Mouse (Mus musculus) frontal cortex, postnatal 14 days (tissue): ENCODE data around the gene H2afx.
"Not testable (repeated sequence)": the region's sequence is repeated elsewhere in the genome, so short reads cannot be mapped to it uniquely, and the experiment has no call there.

Source experiments
- DNase-seq, 2 experiments: peaks; one replicate each; pipeline ENCODE4 v3.0.0; 2022; ENCODE audit warnings: low spot score in 2 of 2

H2afx gene

DNA sequence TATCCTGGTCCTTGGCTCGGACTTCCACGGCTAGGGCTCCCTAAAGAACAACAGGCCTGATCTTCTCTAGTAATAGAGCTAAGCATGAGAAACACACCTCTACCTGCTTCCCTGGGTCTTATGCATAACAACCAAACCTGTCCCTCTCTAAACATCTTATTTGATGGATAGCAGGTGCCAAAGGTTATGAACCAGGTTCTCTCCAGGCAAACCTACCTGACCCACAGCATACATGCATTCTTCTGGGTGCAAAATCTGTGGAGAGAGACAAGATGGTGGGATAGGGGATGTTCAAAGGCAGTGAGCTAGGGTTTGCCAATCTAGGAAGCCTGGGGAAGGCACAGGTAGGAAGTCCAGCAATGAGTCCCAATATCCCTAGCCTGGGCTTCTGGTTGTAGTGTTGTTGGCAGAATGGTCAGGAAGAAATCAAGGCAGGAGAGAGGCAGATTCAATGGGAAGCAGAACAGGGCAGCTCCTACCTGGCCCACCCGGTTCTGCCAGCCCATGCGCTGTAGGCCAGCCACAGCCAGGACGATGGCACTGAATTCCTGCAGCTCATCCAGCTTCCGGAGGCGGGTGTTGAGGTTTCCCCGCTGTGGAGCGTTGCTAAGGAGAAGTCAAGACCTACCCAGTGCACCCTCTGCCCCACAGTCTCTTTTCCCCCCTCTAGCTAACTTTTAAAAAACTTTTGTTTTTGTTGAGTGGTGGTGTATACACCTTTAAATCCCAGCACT, 3.1 kb downstream of the H2afx start:
- no peak for DNase-seq

DNA sequence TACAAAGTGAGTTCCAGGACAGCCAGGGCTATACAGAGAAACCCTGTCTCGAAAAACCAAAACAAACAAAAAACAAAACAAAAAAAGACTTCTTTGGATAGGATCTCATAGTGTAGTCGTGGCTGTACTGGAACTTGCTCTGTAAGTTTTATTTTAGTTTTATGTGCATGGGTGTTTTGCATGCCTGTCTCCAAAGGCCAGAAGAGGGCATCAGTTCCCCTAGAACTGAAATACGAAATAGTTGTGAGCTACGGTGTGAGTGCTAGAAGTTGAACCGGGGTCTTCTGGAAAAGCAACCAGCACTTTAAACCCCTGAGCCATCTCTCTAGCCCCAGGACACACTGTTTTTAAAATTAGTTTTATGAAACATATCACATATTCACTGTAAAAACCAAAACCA, 4.1 kb downstream of the H2afx start:
- DNase-seq, result no peak

DNA sequence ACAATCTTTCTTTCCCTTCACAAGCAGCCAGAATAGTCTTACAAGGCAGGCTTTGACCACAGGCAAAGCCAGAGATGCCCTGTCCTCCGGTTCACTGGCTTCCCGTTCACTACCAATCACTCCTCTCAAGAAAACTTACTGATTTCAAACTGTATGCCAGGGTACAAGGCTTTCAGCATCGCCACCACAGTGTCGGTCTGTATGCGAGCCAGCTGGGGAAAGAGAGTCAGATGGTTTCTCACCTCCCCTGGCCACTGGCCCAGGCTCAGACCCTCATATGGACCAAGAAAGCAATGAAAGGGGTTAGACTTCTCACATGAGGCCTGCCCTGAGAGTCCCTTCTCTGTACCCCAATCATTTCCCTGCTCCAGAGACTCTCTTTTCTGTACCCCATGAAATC, 7.0 kb downstream of the H2afx start:
- no peak for DNase-seq

GRCm38 (mm10) chr9:44342173-44342572, 7.7 kb downstream of the H2afx start:
- no peak for DNase-seq

DNA sequence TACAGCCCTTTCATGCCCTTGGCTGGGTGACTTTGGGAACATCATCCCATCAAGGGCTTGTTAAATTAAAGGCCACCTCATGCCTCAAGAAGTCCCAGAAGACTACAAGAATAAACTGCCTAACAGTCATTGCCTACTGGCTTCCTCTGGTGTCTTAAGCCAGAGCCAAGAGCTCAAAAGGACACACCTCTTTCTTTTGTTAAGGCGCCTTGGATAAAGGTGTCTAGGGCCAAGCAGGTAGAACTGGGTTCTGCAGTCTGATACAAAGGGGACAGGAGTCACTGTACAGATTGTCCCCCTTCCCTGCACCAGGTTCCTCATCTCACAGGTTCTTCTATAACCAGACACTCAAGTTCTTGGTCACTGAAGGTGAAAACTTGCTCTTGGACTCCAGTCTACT, 8.1 kb downstream of the H2afx start:
- no peak for DNase-seq

DNA sequence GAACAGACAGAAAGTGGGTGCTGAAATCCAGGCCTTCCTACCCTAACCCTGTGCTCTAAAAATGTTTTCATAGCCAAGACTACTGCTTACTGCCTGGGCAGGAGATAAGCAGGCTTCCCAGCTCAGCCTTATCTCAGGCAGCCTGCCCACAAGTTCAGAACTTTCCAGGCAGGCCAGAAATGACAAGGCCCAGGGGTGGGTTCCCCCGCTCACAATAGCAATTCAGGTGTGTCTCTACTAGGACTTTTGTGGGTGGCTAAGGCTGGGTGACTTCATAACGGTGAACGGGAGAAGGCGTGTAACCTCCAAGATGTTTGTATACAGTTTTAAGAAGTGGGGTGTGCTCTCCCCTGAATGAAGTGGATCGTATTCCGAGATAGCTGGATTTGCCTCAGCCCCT, 8.8 kb downstream of the H2afx start:
- no peak for DNase-seq

DNA sequence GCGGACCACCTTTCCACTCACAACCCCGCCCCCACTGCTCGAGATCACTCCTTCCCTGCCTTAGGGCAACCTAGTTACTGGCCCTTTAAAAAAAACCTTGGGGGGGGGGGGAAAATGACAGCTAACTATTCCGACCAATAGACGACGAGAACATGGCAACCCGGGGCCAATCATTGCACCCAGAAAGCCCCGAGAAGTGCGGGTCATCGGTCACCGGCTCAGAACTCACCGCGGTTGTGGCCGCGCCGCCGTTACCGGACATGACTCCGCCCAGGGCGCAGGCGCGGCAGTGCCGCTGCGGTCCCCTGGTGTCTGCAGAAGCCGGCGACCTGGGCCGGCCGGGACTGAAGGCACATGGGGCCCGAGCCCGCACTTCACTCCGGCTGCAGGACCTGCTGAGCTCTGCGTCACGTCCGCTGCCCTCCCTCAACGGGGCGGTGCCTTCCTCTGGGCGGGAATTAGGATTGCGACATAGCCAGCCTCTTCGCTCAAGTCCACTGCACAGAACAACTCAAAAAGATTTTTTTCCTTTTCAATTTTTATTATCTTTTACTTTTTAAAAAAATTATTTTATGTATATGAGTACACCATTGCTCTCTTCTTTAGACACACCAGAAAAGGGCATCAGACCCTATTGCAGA, 9.4 kb downstream of the H2afx start, which contains the start of gene Hmbs:
Hmbs (minus strand) TSS at position 448 of the 641 bp plus-strand sequence.
- DNase-seq, result peak; percentile 78 to 84

DNA sequence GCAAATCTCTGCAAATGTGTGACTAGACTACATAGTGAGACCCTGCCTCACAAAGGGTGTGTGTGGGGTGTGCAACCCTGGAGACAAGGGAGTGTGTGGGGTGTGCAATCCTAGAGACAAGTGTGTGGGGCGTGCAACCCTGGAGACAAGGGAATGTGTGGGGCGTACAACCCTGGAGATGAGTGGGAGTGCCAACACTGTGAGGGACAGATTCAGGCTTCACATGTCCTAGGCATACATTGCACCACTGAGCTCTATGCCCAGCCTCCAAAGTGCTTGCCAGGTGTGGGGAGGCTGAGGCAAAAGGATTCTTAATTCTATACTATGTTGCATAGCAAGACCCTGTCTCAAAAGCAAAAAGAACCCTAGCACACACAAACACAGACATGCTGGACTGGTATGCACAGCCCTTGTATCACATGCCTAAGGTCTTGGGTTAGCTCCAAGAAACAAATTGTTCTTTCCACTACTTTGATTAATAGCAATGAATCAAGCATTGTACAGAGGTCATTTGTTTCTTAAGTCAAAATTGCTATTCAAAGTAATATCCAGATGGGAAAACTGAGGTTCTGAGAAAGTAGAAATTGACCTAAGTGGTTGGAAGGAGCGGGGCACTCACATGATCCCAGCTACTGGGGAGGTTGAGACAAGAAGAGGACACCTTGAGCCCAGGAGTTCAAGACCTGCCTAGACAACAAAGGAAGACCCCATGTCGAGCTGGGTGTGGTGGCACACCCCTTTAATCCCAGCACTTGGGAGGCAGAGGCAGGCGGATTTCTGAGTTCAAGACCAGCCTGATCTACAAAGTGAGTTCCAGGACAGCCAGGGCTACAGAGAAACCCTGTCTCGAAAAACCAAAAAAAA, 11.3 kb downstream of the H2afx start:
- DNase-seq, result no peak

DNA sequence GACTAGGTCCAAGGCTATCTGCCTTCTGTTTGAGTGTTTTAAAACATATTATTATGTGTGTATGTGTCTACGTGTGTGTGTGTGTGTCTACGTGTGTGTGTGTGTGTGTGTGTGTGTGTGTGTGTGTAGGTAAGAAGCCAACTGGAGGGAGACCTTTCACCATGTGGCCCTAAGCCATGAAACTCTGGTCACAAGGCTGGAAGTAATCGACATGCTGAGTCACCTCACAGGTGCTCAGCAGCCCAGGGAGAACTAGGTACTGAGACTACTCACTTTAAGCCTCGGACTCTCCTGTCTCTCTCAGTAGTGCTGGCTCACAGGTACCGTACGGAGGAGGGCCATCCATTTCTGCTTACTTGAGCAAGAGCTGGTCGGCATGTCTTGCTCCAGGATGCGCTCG, 12.7 kb downstream of the H2afx start:
- no peak for DNase-seq

DNA sequence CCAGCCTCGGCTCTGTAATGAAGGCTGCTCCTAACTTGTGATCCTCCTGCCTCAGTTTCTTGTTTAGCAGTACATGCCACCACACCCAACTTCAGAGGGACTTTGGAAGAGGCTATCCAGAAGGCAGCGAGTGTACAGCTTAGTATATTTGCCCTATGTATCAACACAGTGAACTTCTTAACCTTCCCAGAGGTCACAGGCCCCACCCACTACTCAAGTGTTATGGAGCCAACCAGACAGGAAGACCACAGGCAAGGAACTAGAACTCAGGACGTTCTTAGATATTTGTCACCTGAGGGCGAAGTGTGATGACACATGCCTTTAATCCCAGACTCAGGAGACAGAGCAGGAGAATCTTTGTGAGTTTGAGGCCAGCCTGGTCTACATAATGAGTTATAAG, 13.1 kb downstream of the H2afx start:
- DNase-seq, result no peak

DNA sequence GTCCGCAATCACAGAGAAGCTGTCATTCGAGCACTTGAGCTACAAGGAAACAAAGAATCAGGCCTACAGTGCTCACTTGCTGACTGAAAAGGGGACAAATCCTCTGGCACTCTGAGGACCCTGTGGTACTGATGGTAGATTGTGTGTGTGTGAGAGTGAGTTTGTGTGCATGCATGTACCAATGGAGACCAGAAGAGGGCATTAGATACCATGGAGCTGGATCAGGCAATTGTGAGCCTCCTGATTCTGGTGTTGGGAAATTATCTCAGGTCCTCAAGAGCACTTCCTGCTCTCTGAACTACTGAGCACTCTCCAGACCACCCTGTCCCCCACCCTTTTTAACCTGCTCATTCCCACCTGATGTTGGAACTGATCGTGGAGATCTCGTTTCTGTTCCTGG, 14.1 kb downstream of the H2afx start:
- no peak for DNase-seq

DNA sequence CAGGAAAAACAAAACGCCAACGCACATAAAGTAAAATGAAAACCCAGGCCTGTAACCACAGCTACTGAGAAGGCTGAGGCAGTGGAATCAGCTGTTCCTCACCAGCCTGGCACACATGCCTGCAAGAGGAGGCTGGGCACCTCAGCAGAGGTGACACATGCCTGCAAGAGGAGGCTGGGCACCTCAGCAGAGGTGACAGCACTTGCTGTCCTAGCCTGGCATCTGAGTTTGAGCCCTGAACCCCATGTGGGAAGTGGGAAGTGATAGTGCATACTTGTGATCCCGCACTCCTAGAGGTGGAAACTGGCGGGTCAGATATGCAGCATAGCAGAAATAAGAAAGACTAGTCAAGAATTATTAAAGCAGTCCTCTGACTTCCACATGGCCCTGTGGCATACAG, 16.9 kb downstream of the H2afx start:
- DNase-seq, result no peak

DNA sequence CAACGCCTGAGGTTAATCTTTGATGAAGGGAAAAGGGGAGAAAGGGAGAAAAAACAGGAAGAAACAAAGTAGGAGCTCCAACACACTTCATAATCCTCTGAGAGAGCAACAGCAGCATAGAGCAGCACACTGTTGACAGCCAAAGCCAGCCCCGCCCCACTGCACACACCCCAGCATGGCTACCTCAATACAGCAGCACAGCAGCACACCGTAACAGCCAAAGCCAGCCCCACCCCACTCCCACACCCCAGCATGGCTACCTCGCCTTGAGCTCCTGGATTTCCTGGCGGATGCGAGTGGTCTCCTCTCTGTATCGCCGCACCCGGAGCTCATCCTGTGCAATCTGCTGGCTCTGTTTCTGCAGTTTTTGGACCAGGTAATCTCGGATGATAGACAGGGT, 17.8 kb downstream of the H2afx start:
- DNase-seq, result no peak

- DNase-seq, result no peak
These were observed 18.6 kb downstream of the H2afx start for GRCm38 (mm10) chr9:44353142-44353541.

GRCm38 (mm10) chr9:44357207-44357606, 22.7 kb downstream of the H2afx start:
- no peak for DNase-seq

- DNase-seq, result peak; percentile 87 to 92
These were observed 26.9 kb downstream of the H2afx start, which contains the start of gene Vps11 for GRCm38 (mm10) chr9:44361190-44361917. Gene Vps11, minus strand, starts transcription at chr9:44361670.

- not testable (repeated sequence) for DNase-seq
These were observed 27.4 kb downstream of the H2afx start for GRCm38 (mm10) chr9:44361931-44362330.

- DNase-seq, result no peak
These were observed 30.0 kb downstream of the H2afx start for GRCm38 (mm10) chr9:44364480-44364879.

GRCm38 (mm10) chr9:44373386-44373785, 38.9 kb downstream of the H2afx start:
- no peak for DNase-seq

GRCm38 (mm10) chr9:44376141-44376540, 41.6 kb downstream of the H2afx start:
- DNase-seq, result no peak

DNA sequence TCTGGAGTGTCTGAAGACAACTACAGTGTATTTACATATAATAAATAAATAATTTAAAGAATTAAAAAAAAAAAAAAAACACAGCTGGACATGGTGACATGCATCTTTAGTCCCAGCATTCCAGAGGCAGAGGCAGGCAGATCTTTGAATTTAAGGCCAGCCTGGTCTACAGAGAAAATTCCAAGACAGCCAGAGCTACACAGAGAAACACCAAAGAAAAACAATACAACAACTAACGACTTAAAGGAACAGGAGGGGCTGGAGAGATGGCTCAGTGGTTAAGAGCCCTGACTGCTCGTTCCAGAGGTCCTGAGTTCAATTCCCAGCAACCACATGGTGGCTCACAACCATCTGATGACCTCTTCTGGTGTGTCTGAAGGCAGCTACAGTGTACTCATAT, 42.8 kb downstream of the H2afx start:
- not testable (repeated sequence) for DNase-seq
